Mouse (Mus musculus): ENCODE data around the gene Slc25a23. TPM values are rescaled to one million over a fixed set of nuclear protein-coding genes. Genes with fewer than 3 reads are reported as not detected.

Gene Slc25a23
- polyA plus RNA-seq, 1 experiment from 2014 or later = 8.6 TPM

DNA sequence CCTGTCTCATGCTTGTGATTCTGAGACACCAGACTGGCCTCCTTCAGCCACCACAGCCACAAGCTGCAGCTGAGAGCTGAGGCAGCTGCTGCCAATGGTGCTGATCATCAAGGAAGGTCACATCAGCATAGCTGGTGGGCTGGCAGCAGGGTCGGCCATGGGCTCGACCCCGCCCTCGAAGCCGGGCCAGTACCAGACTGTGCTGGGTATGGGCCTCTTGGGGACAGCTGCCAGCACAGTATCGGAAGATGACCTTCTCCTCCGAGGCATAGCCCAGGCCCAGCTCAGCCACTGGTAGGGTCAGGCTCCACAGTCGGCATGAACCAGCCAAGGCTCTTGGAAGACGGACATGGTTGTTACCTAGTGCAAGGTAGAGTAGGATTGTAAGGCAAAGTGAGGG is 60.2 kb downstream of the Slc25a23 start:
- Histone ChIP-seq H3K27ac (no peak overlapping the region), H3K9me3 (no peaks in the 10 kb centered on the region), H3K27me3 (ENCODE audit: insufficient read depth, poor library complexity, severe bottlenecking) (no peaks in the 10 kb centered on the region), H3K4me1 (peaks cover 47% of the 10 kb centered on the region), H3K4me3 (no peak overlapping the region), H3K36me3 (peaks cover 59% of the 10 kb centered on the region)
- 88% methylated on average over 9 of the region's 9 CpGs for WGBS
- DNase-seq (ENCODE audit: low spot score) = no peak

GRCm38 (mm10) chr17:56997029-56997667 is 62.5 kb downstream of the Slc25a23 start, which contains the start of gene Alkbh7:
Gene Alkbh7, plus strand, starts transcription at chr17:56997339.
- peak; percentile 100 for DNase-seq (ENCODE audit: low spot score)
- Histone ChIP-seq H3K4me1 (peaks cover 36% of the 10 kb centered on the region), H3K36me3 (peaks cover 60% of the 10 kb centered on the region), H3K27me3 (ENCODE audit: insufficient read depth, poor library complexity, severe bottlenecking) (no peaks in the 10 kb centered on the region), H3K27ac (peak within 1 kb of the TSS; percentile 85), H3K4me3 (peak within 1 kb of the TSS; percentile 88), H3K9me3 (no peaks in the 10 kb centered on the region)
- under 1% methylated on average over 38 of the region's 38 CpGs for WGBS

DNA sequence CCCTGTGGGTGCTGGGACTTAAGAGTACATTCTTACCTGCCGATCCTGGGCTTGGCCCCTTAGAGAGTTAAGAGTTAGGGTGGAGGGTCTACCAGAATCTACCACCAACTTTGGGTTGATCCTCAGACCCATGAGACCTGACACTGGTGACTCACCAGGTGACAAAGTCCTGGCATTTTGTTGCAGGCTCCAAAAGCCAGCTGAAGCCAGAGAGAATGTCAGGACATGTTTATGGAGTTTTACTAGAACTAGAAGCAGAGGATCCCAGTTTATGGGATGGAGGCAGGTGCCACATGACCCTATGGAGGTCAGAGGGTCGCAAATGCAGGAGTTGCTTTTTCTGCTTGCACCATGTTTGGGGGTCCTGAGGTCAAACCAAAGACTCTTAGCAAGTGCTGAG is 63.2 kb downstream of the Slc25a23 start:
- H3K27ac ChIP-seq = peak overlapping the region; percentile 85
- WGBS = 71% methylated on average over 2 of the region's 2 CpGs
- H3K27me3 ChIP-seq (ENCODE audit: insufficient read depth, poor library complexity, severe bottlenecking) = no peaks in the 10 kb centered on the region
- no peak for DNase-seq (ENCODE audit: low spot score)
- H3K9me3 ChIP-seq = no peaks in the 10 kb centered on the region
- peaks cover 67% of the 10 kb centered on the region for H3K36me3 ChIP-seq
- H3K4me1 ChIP-seq = peaks cover 31% of the 10 kb centered on the region
- H3K4me3 ChIP-seq = peak overlapping the region; percentile 88

DNA sequence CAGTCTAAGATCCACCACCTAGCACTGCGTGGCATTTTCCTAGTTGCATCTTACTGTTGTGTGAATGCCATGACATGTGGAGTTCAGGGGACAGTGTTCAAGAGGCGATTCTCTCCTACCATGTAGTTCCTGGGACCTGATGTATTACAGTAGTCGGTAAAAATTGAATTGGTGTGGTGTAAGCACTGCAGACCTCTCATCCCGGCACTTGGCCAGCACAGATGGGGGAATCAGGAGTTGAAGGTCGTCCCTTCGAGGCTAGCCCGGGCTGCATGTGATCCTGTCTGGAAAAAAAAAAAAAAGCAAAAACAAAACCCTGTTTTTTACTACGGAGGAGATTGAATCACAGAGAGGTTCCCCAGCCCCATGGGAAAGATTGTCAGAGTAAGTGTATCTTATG is 64.6 kb downstream of the Slc25a23 start:
- no peaks in the 10 kb centered on the region for H3K9me3 ChIP-seq
- H3K4me3 ChIP-seq = no peak overlapping the region
- peaks cover 70% of the 10 kb centered on the region for H3K36me3 ChIP-seq
- H3K4me1 ChIP-seq = peaks cover 23% of the 10 kb centered on the region
- 91% methylated on average over 8 of the region's 8 CpGs for WGBS
- no peak overlapping the region for H3K27ac ChIP-seq
- no peak for DNase-seq (ENCODE audit: low spot score)
- no peaks in the 10 kb centered on the region for H3K27me3 ChIP-seq (ENCODE audit: insufficient read depth, poor library complexity, severe bottlenecking)

Other genes starting within 250 kb of the Slc25a23 start
- 4.0 and 4.8 TPM in 2 replicates for gene Rfx2, start 228.8 kb downstream of the Slc25a23 start, polyA plus RNA-seq (2016; fragmentation: Nextera tagmentation; extraction: Ambion mirVana)
- not detected in 2 replicates for gene Acsbg2, start 185.4 kb downstream of the Slc25a23 start, polyA plus RNA-seq (2016; fragmentation: Nextera tagmentation; extraction: Ambion mirVana)
- 0.33 and 0.40 TPM in 2 replicates for gene 1700061G19Rik, start 184.4 kb downstream of the Slc25a23 start, polyA plus RNA-seq (2016; fragmentation: Nextera tagmentation; extraction: Ambion mirVana)
- gene Mllt1, start 124.4 kb downstream of the Slc25a23 start, polyA plus RNA-seq (2016; fragmentation: Nextera tagmentation; extraction: Ambion mirVana) = 42.3 and 46.0 TPM in 2 replicates
- gene Acer1, start 77.7 kb downstream of the Slc25a23 start, polyA plus RNA-seq (2016; fragmentation: Nextera tagmentation; extraction: Ambion mirVana) = not detected in 2 replicates
- gene Clpp, start 69.6 kb downstream of the Slc25a23 start, polyA plus RNA-seq (2016; fragmentation: Nextera tagmentation; extraction: Ambion mirVana) = 144 and 165 TPM in 2 replicates
- gene Alkbh7, start 62.5 kb downstream of the Slc25a23 start, polyA plus RNA-seq (2016; fragmentation: Nextera tagmentation; extraction: Ambion mirVana) = 49.6 and 59.7 TPM in 2 replicates
- gene Pspn, start 59.8 kb downstream of the Slc25a23 start, polyA plus RNA-seq (2016; fragmentation: Nextera tagmentation; extraction: Ambion mirVana) = 0.53 TPM in 1 of 2 replicates, not detected in the other
- gene Gtf2f1, start 48.6 kb downstream of the Slc25a23 start, polyA plus RNA-seq (2016; fragmentation: Nextera tagmentation; extraction: Ambion mirVana) = 39.4 and 56.0 TPM in 2 replicates
- 0.12 and 0.36 TPM in 2 replicates for gene Gm17949, start 48.4 kb downstream of the Slc25a23 start, polyA plus RNA-seq (2016; fragmentation: Nextera tagmentation; extraction: Ambion mirVana)
- gene Khsrp, start 28.3 kb downstream of the Slc25a23 start, polyA plus RNA-seq (2016; fragmentation: Nextera tagmentation; extraction: Ambion mirVana) = 30.1 and 31.3 TPM in 2 replicates
- gene Slc25a41, start 18.2 kb downstream of the Slc25a23 start, polyA plus RNA-seq (2016; fragmentation: Nextera tagmentation; extraction: Ambion mirVana) = not detected in 2 replicates
- 0.65 and 3.6 TPM in 2 replicates for gene Crb3, start 758 bp downstream of the Slc25a23 start, polyA plus RNA-seq (2016; fragmentation: Nextera tagmentation; extraction: Ambion mirVana)
- 0.68 and 2.2 TPM in 2 replicates for gene Dennd1c, start 18.7 kb upstream of the Slc25a23 start, polyA plus RNA-seq (2016; fragmentation: Nextera tagmentation; extraction: Ambion mirVana)
- 9.1 and 14.7 TPM in 2 replicates for gene Tubb4a, start 27.9 kb upstream of the Slc25a23 start, polyA plus RNA-seq (2016; fragmentation: Nextera tagmentation; extraction: Ambion mirVana)
- gene Tnfsf9, start 45.5 kb upstream of the Slc25a23 start, polyA plus RNA-seq (2016; fragmentation: Nextera tagmentation; extraction: Ambion mirVana) = 5.7 and 7.0 TPM in 2 replicates
- gene Cd70, start 89.9 kb upstream of the Slc25a23 start, polyA plus RNA-seq (2016; fragmentation: Nextera tagmentation; extraction: Ambion mirVana) = not detected in 2 replicates
- 0.27 and 0.28 TPM in 2 replicates for gene Tnfsf14, start 134.3 kb upstream of the Slc25a23 start, polyA plus RNA-seq (2016; fragmentation: Nextera tagmentation; extraction: Ambion mirVana)
- 0.46 and 5.3 TPM in 2 replicates for gene C3, start 168.3 kb upstream of the Slc25a23 start, polyA plus RNA-seq (2016; fragmentation: Nextera tagmentation; extraction: Ambion mirVana)
- gene Gpr108, start 188.6 kb upstream of the Slc25a23 start, polyA plus RNA-seq (2016; fragmentation: Nextera tagmentation; extraction: Ambion mirVana) = 25.2 and 28.6 TPM in 2 replicates
- gene Trip10, start 189.6 kb upstream of the Slc25a23 start, polyA plus RNA-seq (2016; fragmentation: Nextera tagmentation; extraction: Ambion mirVana) = 44.4 and 46.8 TPM in 2 replicates
- gene Vav1, start 219.2 kb upstream of the Slc25a23 start, polyA plus RNA-seq (2016; fragmentation: Nextera tagmentation; extraction: Ambion mirVana) = 1.2 and 2.7 TPM in 2 replicates